Mouse (Mus musculus): ENCODE results near the gene Rpl3.
"Not testable (repeated sequence)": the region's sequence is repeated elsewhere in the genome, so short reads cannot be mapped to it uniquely, and the experiment has no call there.

Rpl3 gene

DNA sequence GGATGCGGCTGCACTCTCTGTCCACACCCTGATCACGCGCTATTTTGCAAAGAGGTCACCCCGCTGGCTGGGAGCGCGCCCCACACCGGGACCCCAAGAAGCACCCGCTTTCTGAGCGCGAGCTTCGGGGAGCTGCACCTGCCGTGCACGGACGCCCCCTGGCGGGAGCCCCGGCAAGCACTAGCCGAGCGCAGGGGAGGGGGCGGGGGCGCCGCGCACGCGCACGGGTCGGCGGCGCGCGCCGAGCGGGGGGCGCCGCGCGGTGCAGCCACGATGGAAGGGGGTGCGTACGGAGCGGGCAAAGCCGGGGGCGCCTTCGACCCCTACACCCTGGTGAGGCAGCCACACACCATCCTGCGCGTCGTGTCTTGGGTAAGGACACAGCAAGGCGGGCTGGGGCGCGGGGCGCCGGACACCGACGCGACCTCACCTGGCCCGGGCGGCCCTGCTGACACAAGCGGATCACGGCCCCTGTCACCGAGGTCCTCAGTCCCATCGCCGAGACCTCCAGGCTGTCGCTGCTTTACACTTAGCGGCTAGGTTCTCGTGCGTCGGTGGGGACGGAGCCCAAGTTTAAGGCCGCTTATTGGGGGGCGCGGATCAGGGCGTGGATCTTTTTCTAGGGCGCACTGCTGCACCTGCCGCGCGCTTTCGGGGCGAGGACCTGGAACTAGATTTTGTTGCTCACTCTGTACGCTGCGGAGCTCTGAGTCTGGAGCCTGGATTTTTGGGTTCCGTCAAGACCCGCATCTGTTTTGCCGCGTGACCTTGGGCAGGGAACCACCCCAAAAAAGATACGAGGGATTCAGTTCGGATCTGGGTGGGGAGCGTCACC is at the start of gene Rpl3, which contains the start of gene Syngr1:
Gene Rpl3, minus strand, starts transcription at position 748 of the 835 bp plus-strand sequence.
Gene Syngr1, plus strand, starts transcription at position 214 of the 835 bp plus-strand sequence.
- DNase-seq (ENCODE audit: inconsistent ontology term): peak; percentile 76

DNA sequence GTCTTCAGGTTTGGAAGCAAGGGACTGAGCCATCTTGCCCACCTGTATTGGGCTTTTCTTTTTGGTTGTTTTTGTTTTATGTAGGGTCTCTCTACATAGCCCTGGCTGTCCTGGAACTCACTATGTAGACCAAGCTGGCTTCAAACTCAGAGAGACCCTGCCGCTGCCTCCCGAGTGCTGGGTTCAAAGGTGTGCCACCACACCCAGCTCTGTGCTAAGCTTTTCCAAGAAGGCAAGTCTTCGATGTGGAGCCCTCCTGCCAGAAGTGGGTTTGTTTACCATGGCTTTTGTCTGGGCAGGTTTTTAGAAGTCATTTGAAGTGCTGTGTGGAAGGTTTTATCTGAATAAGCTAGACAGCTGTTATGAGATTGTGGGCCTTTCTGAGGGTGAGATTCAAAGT is 49.2 kb upstream of the Rpl3 start:
- DNase-seq (ENCODE audit: inconsistent ontology term): no peak

DNA sequence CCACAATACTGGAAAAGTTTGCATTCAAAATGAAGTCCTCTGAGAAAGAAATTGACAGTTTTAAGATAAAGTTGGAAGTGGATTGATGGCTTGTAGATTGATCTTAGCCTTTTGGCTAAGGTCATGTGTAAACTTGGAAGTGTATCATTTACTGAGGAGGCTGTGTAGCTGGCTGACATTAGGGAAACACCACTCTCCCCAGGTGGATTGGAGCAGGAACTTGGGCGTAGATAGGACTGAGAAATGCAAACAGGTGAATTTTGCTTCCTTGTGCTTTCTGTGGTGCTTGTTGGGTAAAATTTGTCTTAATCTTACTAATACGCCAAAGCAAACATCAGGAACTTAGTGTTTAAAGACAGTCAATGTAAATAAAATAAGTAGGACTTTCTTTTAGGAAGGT is 48.6 kb upstream of the Rpl3 start:
- DNase-seq (ENCODE audit: inconsistent ontology term): no peak

- peak; percentile 92 for DNase-seq (ENCODE audit: inconsistent ontology term)
Observed at GRCm38 (mm10) chr15:80137945-80138791, 46.5 kb upstream of the Rpl3 start.

DNA sequence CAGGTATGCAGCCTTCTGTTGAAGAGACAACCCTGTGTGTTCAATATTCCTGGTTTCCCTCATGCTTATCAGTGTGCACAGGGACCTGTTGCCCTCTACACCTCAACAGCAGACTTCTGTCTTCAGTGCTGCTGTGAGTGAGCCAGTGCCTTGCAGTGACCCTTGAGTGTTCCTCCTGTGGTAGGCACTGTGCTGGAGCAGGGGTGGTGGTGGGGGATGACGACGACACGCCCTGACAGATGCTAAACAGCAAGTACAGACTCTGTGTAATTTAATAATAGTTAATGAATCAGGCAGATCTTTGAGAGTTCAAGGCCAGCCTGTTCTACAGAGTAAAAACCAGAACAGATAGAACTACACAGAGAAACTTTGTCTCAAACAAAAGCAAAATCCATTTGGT is 45.0 kb upstream of the Rpl3 start:
- no peak for DNase-seq (ENCODE audit: inconsistent ontology term)

- DNase-seq (ENCODE audit: inconsistent ontology term): no peak
Observed at GRCm38 (mm10) chr15:80135499-80135898, 43.8 kb upstream of the Rpl3 start.

DNA sequence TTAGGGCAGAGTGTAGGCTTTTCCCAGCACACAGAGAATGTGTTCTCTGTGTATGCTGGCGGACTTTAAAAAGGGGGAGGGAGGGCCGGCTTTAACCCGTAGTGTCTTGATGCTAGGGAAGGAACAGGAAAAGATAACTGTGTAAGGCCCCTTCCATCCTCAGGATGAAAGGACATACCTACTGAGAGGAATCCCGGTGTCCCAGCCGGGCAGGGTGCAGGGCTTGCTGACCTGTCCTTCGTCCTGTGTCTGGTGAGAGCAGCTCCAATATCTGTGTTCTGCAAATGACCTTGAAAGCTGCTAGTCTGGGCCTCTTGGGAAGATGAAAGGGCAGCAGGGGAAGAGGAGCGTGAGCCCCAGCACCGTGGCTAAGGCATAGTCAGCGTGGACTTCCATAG is 42.8 kb upstream of the Rpl3 start:
- DNase-seq (ENCODE audit: inconsistent ontology term): no peak

GRCm38 (mm10) chr15:80133682-80134449 is 42.2 kb upstream of the Rpl3 start:
- peak; percentile 58 for DNase-seq (ENCODE audit: inconsistent ontology term)

GRCm38 (mm10) chr15:80132993-80133586 is 41.4 kb upstream of the Rpl3 start, which contains the start of gene Tab1:
Gene Tab1 (plus strand): TSS chr15:80133127.
- DNase-seq (ENCODE audit: inconsistent ontology term): peak; percentile 96

DNA sequence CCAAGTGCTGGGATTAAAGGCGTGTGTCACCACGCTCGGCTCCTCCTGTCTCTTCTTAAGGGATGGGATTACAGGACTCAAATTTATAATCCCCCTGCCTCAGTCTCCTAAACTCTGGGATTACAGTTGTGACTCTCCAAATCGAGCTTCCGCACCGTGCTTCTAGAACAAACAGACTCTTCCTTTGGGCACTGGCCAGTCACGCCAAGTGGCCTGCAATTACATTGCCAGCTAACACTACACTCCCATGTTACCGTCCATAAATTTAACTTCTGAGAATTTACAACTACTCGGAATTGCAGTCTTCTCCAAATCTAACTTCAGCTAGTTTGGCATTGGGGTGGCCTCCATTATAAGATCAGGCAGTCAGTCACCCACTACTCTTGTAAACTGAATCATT is 40.8 kb upstream of the Rpl3 start:
- DNase-seq (ENCODE audit: inconsistent ontology term): no peak

DNA sequence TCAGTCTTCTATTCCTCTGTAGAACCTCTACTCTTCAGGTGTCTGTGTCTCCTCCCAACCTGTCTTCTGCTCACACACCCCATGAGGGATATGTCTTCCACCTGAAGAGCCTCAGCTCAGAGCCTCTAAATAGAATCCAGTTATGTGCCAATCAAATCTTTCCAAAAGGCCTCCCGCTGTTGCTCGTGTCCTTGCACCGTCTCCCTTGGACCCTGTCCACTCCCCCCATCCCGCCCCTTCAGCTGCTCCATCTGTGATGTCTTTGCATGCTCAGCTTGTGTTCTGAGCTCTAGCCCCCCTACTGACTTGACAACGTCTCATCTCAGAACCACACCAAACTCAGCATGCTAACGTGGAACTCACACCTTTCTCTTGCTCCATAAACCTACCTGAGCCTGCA is 39.8 kb upstream of the Rpl3 start:
- no peak for DNase-seq (ENCODE audit: inconsistent ontology term)

DNA sequence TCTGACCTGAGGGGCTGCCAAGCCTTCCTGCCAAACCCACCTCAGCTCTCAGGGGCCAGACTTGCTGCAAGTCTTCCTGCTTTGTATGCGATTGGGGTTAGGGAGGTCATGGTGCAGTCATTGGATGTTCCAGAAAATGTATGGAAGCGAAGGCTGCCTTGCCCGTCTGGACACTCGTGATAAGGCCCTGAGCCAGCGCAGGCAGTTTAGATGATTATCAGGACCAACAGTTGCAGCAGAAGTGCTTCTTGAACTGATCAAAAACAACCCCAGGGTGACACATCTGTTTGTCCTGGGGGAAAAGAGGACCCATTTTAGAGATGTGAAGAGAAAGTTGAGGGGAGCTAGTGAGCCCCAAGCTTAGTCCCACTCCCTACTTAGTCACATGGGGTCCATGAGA is 39.0 kb upstream of the Rpl3 start:
- no peak for DNase-seq (ENCODE audit: inconsistent ontology term)

- DNase-seq (ENCODE audit: inconsistent ontology term): no peak
Observed at GRCm38 (mm10) chr15:80129982-80130381, 38.3 kb upstream of the Rpl3 start.

DNA sequence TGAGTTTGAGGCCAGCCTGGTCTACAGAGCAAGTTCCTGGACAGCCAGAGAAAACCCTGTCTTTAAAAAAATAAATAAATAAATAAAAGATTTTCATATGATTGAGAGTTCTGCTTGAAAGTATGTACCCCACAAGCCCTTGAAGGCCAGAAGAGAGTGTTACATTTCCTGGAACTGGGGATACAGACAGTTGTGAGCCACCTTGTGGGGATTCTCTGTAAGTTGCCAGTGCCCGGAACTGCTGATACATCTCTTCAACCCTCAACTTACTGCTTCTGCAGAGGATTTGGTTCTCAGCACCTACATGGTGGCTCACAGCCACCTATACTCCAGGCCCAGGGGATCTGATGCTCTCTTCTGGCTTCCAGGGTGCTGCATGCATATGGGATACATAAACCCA is 35.5 kb upstream of the Rpl3 start:
- DNase-seq (ENCODE audit: inconsistent ontology term): peak; percentile 16

GRCm38 (mm10) chr15:80124651-80125050 is 33.0 kb upstream of the Rpl3 start:
- DNase-seq (ENCODE audit: inconsistent ontology term): no peak

- DNase-seq (ENCODE audit: inconsistent ontology term): not testable (repeated sequence)
Observed at GRCm38 (mm10) chr15:80122431-80122830, 30.8 kb upstream of the Rpl3 start.

- DNase-seq (ENCODE audit: inconsistent ontology term): no peak
Observed at GRCm38 (mm10) chr15:80121721-80122325, 30.2 kb upstream of the Rpl3 start.

DNA sequence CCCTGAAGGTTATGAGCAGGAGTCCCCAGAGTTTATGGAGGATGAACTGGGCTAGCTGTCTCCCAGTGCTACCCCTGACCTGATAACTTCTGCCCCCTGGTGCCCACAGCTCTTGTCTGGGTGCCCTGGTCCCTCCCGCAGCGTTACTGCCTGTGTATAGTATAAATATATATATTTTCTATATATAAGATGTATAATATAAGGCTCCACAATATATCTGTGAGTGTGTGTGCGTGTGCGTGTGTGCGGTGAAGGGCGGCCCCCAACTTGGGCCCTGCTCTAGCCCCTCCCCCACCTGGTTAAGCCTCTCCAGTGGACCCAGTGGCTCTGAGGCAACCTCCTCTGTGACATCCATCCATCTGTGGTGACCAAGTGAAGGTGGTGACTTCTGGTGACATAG is 27.4 kb upstream of the Rpl3 start:
- no peak for DNase-seq (ENCODE audit: inconsistent ontology term)

DNA sequence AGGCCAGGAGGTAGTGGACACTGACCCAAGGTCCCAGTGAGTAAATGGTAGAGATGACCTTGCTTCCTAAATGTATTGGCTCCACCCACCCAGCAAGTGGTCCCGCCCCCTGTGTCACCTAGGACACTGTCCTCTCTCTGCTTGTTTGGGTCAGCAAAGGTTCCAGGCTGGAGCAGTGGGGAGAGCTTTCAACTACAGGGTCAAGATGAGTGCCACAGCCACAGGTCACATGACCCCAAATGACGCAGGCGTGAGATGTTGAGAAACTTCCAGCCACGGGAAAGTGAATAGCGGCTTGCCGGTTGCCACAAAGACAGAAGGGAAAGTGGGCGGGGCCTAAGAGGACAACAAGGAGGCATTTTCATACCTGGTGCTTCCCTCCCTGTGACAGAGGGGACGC is 25.5 kb upstream of the Rpl3 start:
- no peak for DNase-seq (ENCODE audit: inconsistent ontology term)

GRCm38 (mm10) chr15:80115866-80116794 is 24.5 kb upstream of the Rpl3 start:
- DNase-seq (ENCODE audit: inconsistent ontology term): no peak

Measured in Muller cell, postnatal 12 days (primary cell).